Mouse (Mus musculus) stomach, postnatal 0 days (tissue): ENCODE results near the gene Tex33. TPM values are rescaled to one million over a fixed set of nuclear protein-coding genes. Genes with fewer than 3 reads are reported as not detected.
A peak's percentile ranks its signal among the peaks of the same experiment; 100 is the strongest.

Source experiments
- ATAC-seq: fragments of 200-750 bp; cut with Nextera tagmentation; 2 replicates; pipeline ENCODE4 v1.8.0; 2017; ENCODE audit not compliant: low FRiP score, low TSS enrichment
- DNase-seq: peaks from one replicate; pipeline ENCODE4 v3.0.0-alpha.2; 2016; ENCODE audit warnings: low spot score
- H3K27ac ChIP-seq: fragments of 300-500 bp; sonication (generic); replicated peaks from 2 replicates; pipeline ENCODE4 v1.5.1; 2014; ENCODE audit warnings: mild to moderate bottlenecking, control low read depth
- H3K27me3 ChIP-seq: fragments of 300-500 bp; sonication (generic); 2 replicates; pipeline ENCODE4 v1.6.1; 2014; ENCODE audit warnings: low read length; ENCODE audit not compliant: control insufficient read depth, insufficient read depth
- H3K36me3 ChIP-seq: fragments of 300-500 bp; sonication (generic); 2 replicates; pipeline ENCODE4 v1.6.1; 2014; ENCODE audit warnings: low read length, mixed read lengths; ENCODE audit not compliant: control insufficient read depth, insufficient read depth
- H3K4me1 ChIP-seq: fragments of 300-500 bp; sonication (generic); replicated peaks from 2 replicates; pipeline ENCODE4 v1.6.1; 2014; ENCODE audit warnings: antibody characterized with exemption; ENCODE audit not compliant: control insufficient read depth, insufficient read depth
- H3K4me2 ChIP-seq: fragments of 300-500 bp; sonication (generic); replicated peaks from 2 replicates; pipeline ENCODE4 v1.6.1; 2014; ENCODE audit warnings: low read depth, mild to moderate bottlenecking, control low read depth, moderate library complexity
- H3K4me3 ChIP-seq: fragments of 300-500 bp; sonication (generic); 2 replicates; pipeline ENCODE4 v1.5.1; 2014; ENCODE audit warnings: low read depth, low read length, control low read depth
- H3K9ac ChIP-seq: fragments of 300-500 bp; sonication (generic); 2 replicates; pipeline ENCODE4 v1.6.1; 2014; ENCODE audit warnings: mild to moderate bottlenecking, low read length, control low read depth, mixed read lengths
- H3K9me3 ChIP-seq: fragments of 300-500 bp; sonication (generic); 2 replicates; pipeline ENCODE4 v1.6.1; 2016; ENCODE audit warnings: low read length; ENCODE audit not compliant: control insufficient read depth
- CTCF ChIP-seq: IDR thresholded peaks from 2 replicates; pipeline ENCODE4 v1.5.1; 2016; ENCODE audit warnings: antibody characterized with exemption, low read depth, mild to moderate bottlenecking, moderate library complexity
- EP300 ChIP-seq: optimal IDR thresholded peaks from 2 replicates; pipeline ENCODE3; 2016; ENCODE audit warnings: antibody characterized with exemption
- WGBS: fragments of 180-500 bp; shearing (Covaris S2); extraction: QIAGEN DNeasy Blood & Tissue Kit; methylation state at CpG from one replicate; pipeline ENCODE4 v1.1.7; 2014; 5-methylcytosine and 5-hydroxymethylcytosine counted together
- polyA plus RNA-seq: library from polyadenylated mRNA; unstranded; fragments of >200 nt; fragmentation: Nextera tagmentation; extraction: Ambion mirVana; gene quantifications from 2 replicates; pipeline ENCODE4 v1.2.1, GENCODE M21; 2015

Tex33 gene
- polyA plus RNA-seq, 1 experiment from 2014 or later, result not detected

DNA sequence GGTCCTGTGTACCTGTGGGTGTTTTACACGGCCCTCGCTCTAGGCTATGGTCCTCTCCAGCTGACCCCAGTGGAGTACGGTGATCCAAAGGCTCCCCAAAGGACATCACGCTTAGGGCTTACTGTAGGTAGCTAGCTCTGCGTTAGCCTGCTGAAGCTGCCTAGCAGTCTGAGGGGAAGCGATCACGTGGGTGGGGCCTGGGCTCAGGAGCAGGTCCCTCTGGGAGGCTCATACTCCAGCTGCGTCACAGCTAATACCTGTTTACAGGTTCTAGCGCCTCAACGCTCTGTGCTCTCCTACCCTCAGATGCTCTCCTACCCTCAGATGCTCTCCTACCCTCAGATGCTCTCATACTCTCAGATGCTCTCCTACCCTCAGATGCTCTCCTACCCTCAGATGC lies 35.2 kb upstream of the Tex33 start:
- no peak for TF ChIP-seq CTCF
- no peak for TF ChIP-seq EP300
- H3K4me3 ChIP-seq, result no peak overlapping the region
- 0 out of 2 replicates have a peak, but pooled peaks cover 3% of the 10 kb centered on the region for H3K4me1 ChIP-seq
- WGBS, result 84% methylated on average over 10 of the region's 10 CpGs
- ATAC-seq (no peak), DNase-seq (no peak)
- no peak overlapping the region for H3K4me2 ChIP-seq
- H3K36me3 ChIP-seq, result peaks cover 7% of the 10 kb centered on the region; the same call in 1 of the 2 replicates
- peak overlapping the region; percentile 5; the same call in 1 of the 2 replicates for H3K27ac ChIP-seq
- H3K9ac ChIP-seq, result no peak overlapping the region
- no peaks in the 10 kb centered on the region for H3K27me3 ChIP-seq
- H3K9me3 ChIP-seq, result no peaks in the 10 kb centered on the region

DNA sequence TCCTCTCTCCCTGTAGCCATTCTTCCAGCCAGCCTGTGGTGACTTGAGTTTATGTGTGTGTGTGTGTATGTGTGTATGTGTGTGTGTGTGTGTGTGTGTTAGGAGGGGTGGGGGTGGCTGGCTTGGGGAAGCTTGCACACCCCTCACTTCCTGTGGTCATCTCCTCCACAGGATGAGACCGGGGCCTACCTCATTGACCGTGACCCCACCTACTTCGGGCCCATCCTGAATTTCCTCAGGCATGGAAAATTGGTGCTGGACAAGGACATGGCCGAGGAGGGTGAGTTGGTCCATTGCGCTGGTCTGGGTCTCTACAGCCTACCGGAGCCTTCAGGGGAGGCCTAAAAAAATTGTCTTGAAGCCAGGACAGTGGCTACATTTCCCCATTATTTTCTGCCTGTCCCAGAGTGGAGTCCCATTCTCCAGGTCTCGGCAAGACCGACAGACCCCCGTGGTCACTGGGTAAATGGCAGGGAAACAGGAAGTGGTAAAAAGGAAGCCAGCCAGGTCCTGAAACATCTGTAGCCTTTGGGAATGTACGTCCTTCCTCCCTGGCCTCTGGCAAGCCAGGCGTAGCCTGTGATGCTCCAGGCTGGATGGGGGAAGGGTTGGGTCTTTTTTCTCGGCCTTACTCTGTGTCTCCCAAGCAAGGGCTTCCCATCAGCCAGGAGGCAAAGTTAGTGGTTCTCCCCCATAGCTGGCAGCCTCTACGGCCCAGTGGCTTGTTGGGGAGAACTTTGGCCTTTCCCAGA lies 34.3 kb upstream of the Tex33 start:
- Histone ChIP-seq H3K27ac (peak overlapping the region; percentile 77), H3K4me3 (no peak overlapping the region), H3K4me1 (0 out of 2 replicates have a peak, but pooled peaks cover 3% of the 10 kb centered on the region), H3K27me3 (no peaks in the 10 kb centered on the region), H3K9ac (peak overlapping the region; percentile 18; the same call in 1 of the 2 replicates), H3K9me3 (no peaks in the 10 kb centered on the region), H3K36me3 (peaks cover 7% of the 10 kb centered on the region; the same call in 1 of the 2 replicates), H3K4me2 (peak overlapping the region; percentile 80)
- 80% methylated on average over 13 of the region's 13 CpGs for WGBS
- ATAC-seq (no peak), DNase-seq (no peak)
- TF ChIP-seq CTCF (no peak), EP300 (no peak)

DNA sequence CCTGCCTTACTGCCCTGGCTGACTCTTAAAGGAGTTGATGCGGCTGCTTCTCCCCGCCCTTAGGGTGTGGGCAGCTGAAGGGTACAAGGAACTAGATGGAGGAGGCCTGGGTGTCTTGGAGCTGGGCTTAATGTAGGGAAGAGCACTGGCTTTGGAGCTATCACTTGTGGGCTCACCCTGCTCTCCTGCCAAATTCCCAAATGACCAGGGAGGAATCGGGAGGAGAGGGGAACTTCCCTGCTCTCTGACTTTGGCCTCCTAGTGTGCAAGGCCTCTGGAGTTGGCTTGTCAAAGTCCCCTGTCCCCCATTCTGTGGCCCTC lies 33.4 kb upstream of the Tex33 start:
- peaks cover 7% of the 10 kb centered on the region; the same call in 1 of the 2 replicates for H3K36me3 ChIP-seq
- H3K9ac ChIP-seq, result peak overlapping the region; percentile 59
- H3K9me3 ChIP-seq, result no peaks in the 10 kb centered on the region
- no peaks in the 10 kb centered on the region for H3K27me3 ChIP-seq
- DNase-seq, result no peak
- no peak; the same call in 1 of the 2 replicates for ATAC-seq
- 0 out of 2 replicates have a peak, but pooled peaks cover 3% of the 10 kb centered on the region for H3K4me1 ChIP-seq
- peak overlapping the region; percentile 80 for H3K4me2 ChIP-seq
- H3K4me3 ChIP-seq, result peak overlapping the region; percentile 67
- H3K27ac ChIP-seq, result peak overlapping the region; percentile 77
- 10% methylated on average over 3 of the region's 3 CpGs for WGBS
- TF ChIP-seq EP300 (no peak), CTCF (no peak)

DNA sequence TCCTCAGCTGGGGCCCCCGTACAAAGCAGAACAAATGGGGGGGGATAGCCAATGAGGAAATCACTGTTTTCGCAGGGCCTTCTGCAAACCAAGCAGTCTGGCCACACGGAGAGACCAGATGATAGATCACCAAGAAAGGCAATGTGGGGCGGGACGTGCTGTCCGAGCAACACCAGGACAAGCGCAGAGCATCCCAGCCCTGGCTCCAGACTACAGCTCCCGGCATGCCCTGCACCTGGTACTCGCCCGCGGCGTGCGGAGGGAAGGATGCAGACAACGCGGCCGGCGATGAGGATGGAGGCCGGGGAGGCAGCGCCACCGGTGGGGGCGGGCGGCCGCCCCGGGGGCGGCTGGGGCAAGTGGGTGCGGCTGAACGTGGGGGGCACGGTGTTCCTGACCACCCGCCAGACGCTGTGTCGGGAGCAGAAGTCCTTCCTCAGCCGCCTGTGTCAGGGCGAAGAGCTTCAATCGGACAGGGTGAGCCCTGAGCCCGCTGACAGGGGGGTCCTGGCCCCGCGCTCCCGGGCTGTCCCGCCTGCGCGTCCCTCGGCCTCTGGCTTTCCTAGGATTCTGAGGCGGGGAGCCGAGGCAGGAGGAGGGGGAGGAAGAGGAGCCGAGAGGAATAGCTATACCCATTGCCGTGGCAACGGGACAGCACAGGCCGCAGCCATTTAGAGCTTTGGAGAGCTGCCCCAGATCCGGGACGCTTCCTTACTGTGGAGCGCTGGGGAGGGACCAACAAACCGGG lies 32.9 kb upstream of the Tex33 start, which contains the start of gene Kctd17:
Kctd17 (plus strand) TSS at position 174 of the 748 bp plus-strand sequence.
- no peaks in the 10 kb centered on the region for H3K27me3 ChIP-seq
- TF ChIP-seq EP300 (no peak), CTCF (no peak; the same call in 1 of the 2 replicates)

DNA sequence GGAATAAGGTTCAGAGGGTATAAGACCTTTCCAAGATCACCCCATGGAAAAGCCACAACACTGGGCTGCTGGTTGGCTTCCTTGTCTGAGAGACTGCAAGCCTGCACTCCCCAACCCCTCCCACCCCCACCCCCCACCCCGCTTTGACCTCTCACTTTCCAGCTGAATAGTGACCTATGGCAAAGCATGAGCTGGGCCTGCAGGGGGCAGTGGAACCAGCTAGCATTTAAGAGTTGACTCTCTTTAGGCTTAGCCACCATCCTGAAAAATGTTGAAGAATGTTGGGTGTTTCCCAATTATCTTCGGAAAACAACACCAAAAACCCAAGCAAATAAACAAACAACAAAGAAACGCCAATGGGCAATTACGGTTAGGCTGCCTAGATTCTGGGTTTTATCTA lies 29.5 kb upstream of the Tex33 start:
- Histone ChIP-seq H3K4me2 (no peak overlapping the region), H3K9ac (no peak overlapping the region), H3K4me3 (no peak overlapping the region), H3K4me1 (peaks cover 3% of the 10 kb centered on the region; the same call in 1 of the 2 replicates), H3K27me3 (no peaks in the 10 kb centered on the region), H3K27ac (no peak overlapping the region), H3K36me3 (no peaks in the 10 kb centered on the region), H3K9me3 (no peaks in the 10 kb centered on the region)
- ATAC-seq, result no peak
- no peak for DNase-seq
- TF ChIP-seq CTCF (peak; percentile 31), EP300 (no peak)
- 61% methylated on average over 4 of the region's 4 CpGs for WGBS

More for the DNA sequence above, 32.9 kb upstream of the Tex33 start, which contains the start of gene Kctd17:
- H3K4me2 ChIP-seq, result peak within 1 kb of the TSS; percentile 80
- DNase-seq (peak; percentile 65), ATAC-seq (peak; percentile 73; the same call in 1 of the 2 replicates)
- 2% methylated on average over 46 of the region's 52 CpGs for WGBS
- H3K27ac ChIP-seq, result peak within 1 kb of the TSS; percentile 77
- H3K36me3 ChIP-seq, result peaks cover 4% of the 10 kb centered on the region; the same call in 1 of the 2 replicates
- 0 out of 2 replicates have a peak, but pooled peaks cover 3% of the 10 kb centered on the region for H3K4me1 ChIP-seq
- H3K9ac ChIP-seq, result peak within 1 kb of the TSS; percentile 59
- no peaks in the 10 kb centered on the region for H3K9me3 ChIP-seq
- H3K4me3 ChIP-seq, result peak within 1 kb of the TSS; percentile 67
